Mouse (Mus musculus) cerebellum, postnatal 25 days (tissue): ENCODE results near the gene Nudt1.
"Not testable (repeated sequence)": the region's sequence is repeated elsewhere in the genome, so short reads cannot be mapped to it uniquely, and the experiment has no call there.

ENCODE experiments used
- DNase-seq, 2 experiments: peaks; one replicate each; pipeline ENCODE4 v3.0.0; 2021; ENCODE audit warnings: mixed read lengths in 2 of 2

Gene Nudt1

GRCm38 (mm10) chr5:140345244-140345643 is 23.8 kb downstream of the Nudt1 start:
- DNase-seq: no peak

- DNase-seq: no peak
Measured at GRCm38 (mm10) chr5:140346050-140346449, 24.6 kb downstream of the Nudt1 start.

- DNase-seq: no peak
Measured at GRCm38 (mm10) chr5:140349882-140350281, 28.4 kb downstream of the Nudt1 start.

GRCm38 (mm10) chr5:140350731-140351497 is 29.5 kb downstream of the Nudt1 start:
- DNase-seq: no peak

- DNase-seq: no peak
Measured at GRCm38 (mm10) chr5:140352352-140352751, 30.9 kb downstream of the Nudt1 start.

- DNase-seq: no peak
Measured at GRCm38 (mm10) chr5:140355934-140356333, 34.5 kb downstream of the Nudt1 start.

GRCm38 (mm10) chr5:140357466-140357865 is 36.0 kb downstream of the Nudt1 start:
- no peak for DNase-seq

GRCm38 (mm10) chr5:140359930-140360674 is 38.6 kb downstream of the Nudt1 start:
- DNase-seq: no peak

GRCm38 (mm10) chr5:140364415-140364814 is 43.0 kb downstream of the Nudt1 start:
- no peak for DNase-seq

- not testable (repeated sequence) for DNase-seq
Measured at GRCm38 (mm10) chr5:140368126-140368525, 46.7 kb downstream of the Nudt1 start.

- DNase-seq: no peak
Measured at GRCm38 (mm10) chr5:140368926-140369325, 47.5 kb downstream of the Nudt1 start.

- no peak for DNase-seq
Measured at GRCm38 (mm10) chr5:140369466-140369865, 48.0 kb downstream of the Nudt1 start.

- no peak for DNase-seq
Measured at GRCm38 (mm10) chr5:140370446-140371254, 49.2 kb downstream of the Nudt1 start.

- no peak for DNase-seq
Measured at GRCm38 (mm10) chr5:140371671-140372070, 50.2 kb downstream of the Nudt1 start.

GRCm38 (mm10) chr5:140373711-140374110 is 52.3 kb downstream of the Nudt1 start:
- DNase-seq: no peak

GRCm38 (mm10) chr5:140374226-140374625 is 52.8 kb downstream of the Nudt1 start:
- DNase-seq: no peak

GRCm38 (mm10) chr5:140375249-140375829 is 53.9 kb downstream of the Nudt1 start:
- DNase-seq: no peak

- DNase-seq: peak in 1 of 2 experiments; percentile 28
Measured at GRCm38 (mm10) chr5:140378121-140378853, 56.8 kb downstream of the Nudt1 start.

- peak in 1 of 2 experiments; percentile 13 for DNase-seq
Measured at GRCm38 (mm10) chr5:140379299-140379698, 57.8 kb downstream of the Nudt1 start.

- DNase-seq: no peak
Measured at GRCm38 (mm10) chr5:140381156-140381555, 59.7 kb downstream of the Nudt1 start.

- no peak for DNase-seq
Measured at GRCm38 (mm10) chr5:140382688-140383087, 61.2 kb downstream of the Nudt1 start.

GRCm38 (mm10) chr5:140383559-140383958 is 62.1 kb downstream of the Nudt1 start:
- no peak for DNase-seq
